Mouse (Mus musculus) inflammation-experienced regulatory T-cells, adult 6 months (primary cell): Measurements from ENCODE around the gene Col12a1. TPM values are rescaled to one million over a fixed set of nuclear protein-coding genes. Genes with fewer than 3 reads are reported as not detected.
A peak's percentile ranks its signal among the peaks of the same experiment; 100 is the strongest.
"Not testable (repeated sequence)": the region's sequence is repeated elsewhere in the genome, so short reads cannot be mapped to it uniquely, and the experiment has no call there.

Experiments
- ATAC-seq: one replicate; pipeline ENCODE4 v1.8.0; 2017
- polyA plus RNA-seq, 3 experiments: library from polyadenylated mRNA; unstranded; fragments of 100-300 nt; shearing (Covaris generic); gene quantifications; one replicate each; pipeline ENCODE4 v1.2.1; 2017

Gene Col12a1
- polyA plus RNA-seq, 3 experiments from 2014 or later, result 0.13 TPM; not detected in 2

GRCm38 (mm10) chr9:79689342-79689741 lies 29.3 kb downstream of the Col12a1 start:
- ATAC-seq, result no peak

- ATAC-seq, result no peak
Measured at GRCm38 (mm10) chr9:79687227-79687626, 31.4 kb downstream of the Col12a1 start.

- peak; percentile 85 for ATAC-seq
Measured at GRCm38 (mm10) chr9:79686049-79686448, 32.6 kb downstream of the Col12a1 start.

- ATAC-seq, result no peak
Measured at GRCm38 (mm10) chr9:79680453-79681240, 38.0 kb downstream of the Col12a1 start.

- not testable (repeated sequence) for ATAC-seq
Measured at GRCm38 (mm10) chr9:79668806-79669205, 49.8 kb downstream of the Col12a1 start.

GRCm38 (mm10) chr9:79653327-79654150 lies 65.1 kb downstream of the Col12a1 start:
- no peak for ATAC-seq

- no peak for ATAC-seq
Measured at GRCm38 (mm10) chr9:79648587-79648986, 70.0 kb downstream of the Col12a1 start.

- no peak for ATAC-seq
Measured at GRCm38 (mm10) chr9:79645757-79646156, 72.9 kb downstream of the Col12a1 start.

GRCm38 (mm10) chr9:79639430-79640090 lies 79.1 kb downstream of the Col12a1 start:
- no peak for ATAC-seq

GRCm38 (mm10) chr9:79637879-79638278 lies 80.8 kb downstream of the Col12a1 start:
- no peak for ATAC-seq

- no peak for ATAC-seq
Measured at GRCm38 (mm10) chr9:79634076-79634475, 84.6 kb downstream of the Col12a1 start.

GRCm38 (mm10) chr9:79631186-79631585 lies 87.4 kb downstream of the Col12a1 start:
- no peak for ATAC-seq

GRCm38 (mm10) chr9:79618839-79619597 lies 99.6 kb downstream of the Col12a1 start:
- ATAC-seq, result no peak

GRCm38 (mm10) chr9:79617336-79617735 lies 101.3 kb downstream of the Col12a1 start:
- no peak for ATAC-seq

GRCm38 (mm10) chr9:79616040-79616439 lies 102.6 kb downstream of the Col12a1 start:
- ATAC-seq, result no peak

GRCm38 (mm10) chr9:79610286-79610685 lies 108.3 kb downstream of the Col12a1 start:
- ATAC-seq, result no peak

- ATAC-seq, result no peak
Measured at GRCm38 (mm10) chr9:79609661-79610060, 109.0 kb downstream of the Col12a1 start.

- no peak for ATAC-seq
Measured at GRCm38 (mm10) chr9:79608795-79609194, 109.8 kb downstream of the Col12a1 start.

GRCm38 (mm10) chr9:79608062-79608531 lies 110.5 kb downstream of the Col12a1 start:
- ATAC-seq, result no peak

GRCm38 (mm10) chr9:79606122-79606521 lies 112.5 kb downstream of the Col12a1 start:
- no peak for ATAC-seq

- no peak for ATAC-seq
Measured at GRCm38 (mm10) chr9:79605722-79606121, 112.9 kb downstream of the Col12a1 start.

- no peak for ATAC-seq
Measured at GRCm38 (mm10) chr9:79604546-79604945, 114.1 kb downstream of the Col12a1 start.
